Mouse (Mus musculus) brown adipose tissue, adult 24 weeks (tissue): ENCODE results near the gene Tex52. TPM values are rescaled to one million over a fixed set of nuclear protein-coding genes. Genes with fewer than 3 reads are reported as not detected.

Source experiments
- H3K27ac ChIP-seq: fragments of 200-500 bp; replicated peaks from 2 replicates; pipeline ENCODE4 v1.5.1; 2012; ENCODE audit warnings: low read depth, mild to moderate bottlenecking, low read length
- H3K4me1 ChIP-seq: fragments of 200-500 bp; 2 replicates; pipeline ENCODE4 v1.6.1; 2012; ENCODE audit warnings: low read length, mixed read lengths; ENCODE audit not compliant: control insufficient read depth, insufficient read depth, insufficient read length
- H3K4me3 ChIP-seq: fragments of 200-500 bp; 2 replicates; pipeline ENCODE4 v1.5.1; 2012; ENCODE audit warnings: low read depth, mild to moderate bottlenecking, low read length, moderate library complexity; ENCODE audit not compliant: insufficient read depth
- polyA plus RNA-seq: library from polyadenylated mRNA; stranded (reverse); fragments of >200 nt; gene quantifications from 2 replicates; pipeline ENCODE4 v1.2.4, GENCODE M21; 2012; ENCODE audit not compliant: missing spikeins, insufficient read depth, insufficient read length

The Tex52 gene
- polyA plus RNA-seq, 1 experiment: not detected

GRCm38 (mm10) chr6:128399421-128400185, 24.3 kb downstream of the Tex52 start:
- Histone ChIP-seq H3K27ac (no peak overlapping the region; the same call in 1 of the 2 replicates), H3K4me3 (peak overlapping the region; percentile 12; the same call in 1 of the 2 replicates), H3K4me1 (peaks cover 11% of the 10 kb centered on the region)

GRCm38 (mm10) chr6:128404708-128405107, 29.5 kb downstream of the Tex52 start:
- no peak overlapping the region for H3K27ac ChIP-seq
- H3K4me3 ChIP-seq: no peak overlapping the region
- peaks cover 12% of the 10 kb centered on the region for H3K4me1 ChIP-seq

GRCm38 (mm10) chr6:128408544-128409125, 33.4 kb downstream of the Tex52 start:
- H3K4me1 ChIP-seq: peaks cover 5% of the 10 kb centered on the region; the same call in 1 of the 2 replicates
- H3K4me3 ChIP-seq: no peak overlapping the region
- no peak overlapping the region for H3K27ac ChIP-seq

GRCm38 (mm10) chr6:128410305-128410704, 35.0 kb downstream of the Tex52 start:
- no peak overlapping the region for H3K4me3 ChIP-seq
- H3K4me1 ChIP-seq: no peaks in the 10 kb centered on the region
- H3K27ac ChIP-seq: no peak overlapping the region

GRCm38 (mm10) chr6:128411115-128411514, 35.9 kb downstream of the Tex52 start:
- Histone ChIP-seq H3K27ac (no peak overlapping the region), H3K4me1 (no peaks in the 10 kb centered on the region), H3K4me3 (no peak overlapping the region)

GRCm38 (mm10) chr6:128416169-128416568, 40.9 kb downstream of the Tex52 start:
- H3K27ac ChIP-seq: no peak overlapping the region
- no peaks in the 10 kb centered on the region for H3K4me1 ChIP-seq
- H3K4me3 ChIP-seq: no peak overlapping the region

- H3K27ac ChIP-seq: no peak overlapping the region
- no peak overlapping the region for H3K4me3 ChIP-seq
- H3K4me1 ChIP-seq: no peaks in the 10 kb centered on the region
Measured at GRCm38 (mm10) chr6:128418076-128418475, 42.8 kb downstream of the Tex52 start.

GRCm38 (mm10) chr6:128421036-128421435, 45.8 kb downstream of the Tex52 start:
- Histone ChIP-seq H3K4me1 (0 out of 2 replicates have a peak, but pooled peaks cover 2% of the 10 kb centered on the region), H3K4me3 (no peak overlapping the region), H3K27ac (no peak overlapping the region)

GRCm38 (mm10) chr6:128421480-128421879, 46.2 kb downstream of the Tex52 start:
- Histone ChIP-seq H3K27ac (no peak overlapping the region), H3K4me1 (0 out of 2 replicates have a peak, but pooled peaks cover 2% of the 10 kb centered on the region), H3K4me3 (no peak overlapping the region)

GRCm38 (mm10) chr6:128423496-128424268, 48.4 kb downstream of the Tex52 start:
- peak overlapping the region; percentile 70 for H3K4me3 ChIP-seq
- H3K4me1 ChIP-seq: 0 out of 2 replicates have a peak, but pooled peaks cover 2% of the 10 kb centered on the region
- no peak overlapping the region for H3K27ac ChIP-seq

- Histone ChIP-seq H3K27ac (peak within 1 kb of the TSS; percentile 99), H3K4me3 (peak within 1 kb of the TSS; percentile 81), H3K4me1 (0 out of 2 replicates have a peak, but pooled peaks cover 2% of the 10 kb centered on the region)
Measured at GRCm38 (mm10) chr6:128424269-128425019, 49.2 kb downstream of the Tex52 start, which contains the start of gene Itfg2. Gene Itfg2 (minus strand): TSS chr6:128424931.

- Histone ChIP-seq H3K27ac (peak overlapping the region; percentile 99; the same call in 1 of the 2 replicates), H3K4me1 (0 out of 2 replicates have a peak, but pooled peaks cover 2% of the 10 kb centered on the region), H3K4me3 (peak overlapping the region; percentile 81)
Measured at GRCm38 (mm10) chr6:128425046-128425445, 49.8 kb downstream of the Tex52 start.

- Histone ChIP-seq H3K4me3 (no peak overlapping the region), H3K4me1 (peaks cover 4% of the 10 kb centered on the region; the same call in 1 of the 2 replicates), H3K27ac (no peak overlapping the region)
Measured at GRCm38 (mm10) chr6:128427571-128427970, 52.3 kb downstream of the Tex52 start.

GRCm38 (mm10) chr6:128429300-128429699, 54.0 kb downstream of the Tex52 start:
- Histone ChIP-seq H3K4me3 (no peak overlapping the region), H3K4me1 (peaks cover 8% of the 10 kb centered on the region), H3K27ac (no peak overlapping the region)
